Mouse (Mus musculus): ENCODE data around the gene Itga1.
A peak's percentile ranks its signal among the peaks of the same experiment; 100 is the strongest.

Gene Itga1

GRCm38 (mm10) chr13:115099381-115099780, 2.4 kb downstream of the Itga1 start:
- no peak for DNase-seq (ENCODE audit: low spot score)

- DNase-seq (ENCODE audit: low spot score) = no peak
Measured at GRCm38 (mm10) chr13:115098227-115098626, 3.5 kb downstream of the Itga1 start.

GRCm38 (mm10) chr13:115096965-115097364, 4.8 kb downstream of the Itga1 start:
- no peak for DNase-seq (ENCODE audit: low spot score)

GRCm38 (mm10) chr13:115096216-115096615, 5.5 kb downstream of the Itga1 start:
- no peak for DNase-seq (ENCODE audit: low spot score)

- no peak for DNase-seq (ENCODE audit: low spot score)
Measured at GRCm38 (mm10) chr13:115095392-115095791, 6.4 kb downstream of the Itga1 start.

GRCm38 (mm10) chr13:115091511-115091910, 10.3 kb downstream of the Itga1 start:
- no peak for DNase-seq (ENCODE audit: low spot score)

- DNase-seq (ENCODE audit: low spot score) = no peak
Measured at GRCm38 (mm10) chr13:115090977-115091445, 10.8 kb downstream of the Itga1 start.

- DNase-seq (ENCODE audit: low spot score) = peak; percentile 83
Measured at GRCm38 (mm10) chr13:115090069-115090976, 11.4 kb downstream of the Itga1 start, which contains the start of gene Pelo. Gene Pelo (minus strand): TSS chr13:115090186.

- no peak for DNase-seq (ENCODE audit: low spot score)
Measured at GRCm38 (mm10) chr13:115089395-115090025, 12.3 kb downstream of the Itga1 start.

GRCm38 (mm10) chr13:115089020-115089394, 12.8 kb downstream of the Itga1 start:
- no peak for DNase-seq (ENCODE audit: low spot score)

- no peak for DNase-seq (ENCODE audit: low spot score)
Measured at GRCm38 (mm10) chr13:115085974-115086373, 15.8 kb downstream of the Itga1 start.

- no peak for DNase-seq (ENCODE audit: low spot score)
Measured at GRCm38 (mm10) chr13:115082339-115082738, 19.4 kb downstream of the Itga1 start.

- no peak for DNase-seq (ENCODE audit: low spot score)
Measured at GRCm38 (mm10) chr13:115079996-115080585, 21.7 kb downstream of the Itga1 start.

- no peak for DNase-seq (ENCODE audit: low spot score)
Measured at GRCm38 (mm10) chr13:115078997-115079685, 22.6 kb downstream of the Itga1 start.

GRCm38 (mm10) chr13:115077346-115078134, 24.2 kb downstream of the Itga1 start:
- no peak for DNase-seq (ENCODE audit: low spot score)

- DNase-seq (ENCODE audit: low spot score) = no peak
Measured at GRCm38 (mm10) chr13:115072386-115072785, 29.4 kb downstream of the Itga1 start.

GRCm38 (mm10) chr13:115071431-115071830, 30.3 kb downstream of the Itga1 start:
- DNase-seq (ENCODE audit: low spot score) = no peak

- DNase-seq (ENCODE audit: low spot score) = no peak
Measured at GRCm38 (mm10) chr13:115067968-115068330, 33.8 kb downstream of the Itga1 start.

- DNase-seq (ENCODE audit: low spot score) = no peak
Measured at GRCm38 (mm10) chr13:115067324-115067967, 34.3 kb downstream of the Itga1 start.

GRCm38 (mm10) chr13:115057555-115057954, 44.2 kb downstream of the Itga1 start:
- DNase-seq (ENCODE audit: low spot score) = no peak

GRCm38 (mm10) chr13:115054783-115055182, 47.0 kb downstream of the Itga1 start:
- DNase-seq (ENCODE audit: low spot score) = no peak
